Mouse (Mus musculus): Measurements from ENCODE around the gene Baiap3. TPM values are rescaled to one million over a fixed set of nuclear protein-coding genes. Genes with fewer than 3 reads are reported as not detected.
"Not testable (repeated sequence)": the region's sequence is repeated elsewhere in the genome, so short reads cannot be mapped to it uniquely, and the experiment has no call there.

Baiap3 gene
- polyA plus RNA-seq, 2 experiments: 0.89 to 1.9 TPM

GRCm38 (mm10) chr17:25222951-25223601 is 33.1 kb downstream of the Baiap3 start:
- ATAC-seq (ENCODE audit: low FRiP score, low read depth) (no peak), DNase-seq (ENCODE audit: low spot score) (no peak)
- H3K4me3 ChIP-seq (replicated peaks; ENCODE audit: low read length): no peak overlapping the region
- peaks cover 9% of the 10 kb centered on the region; the same call in 1 of the 2 replicates for H3K4me1 ChIP-seq (ENCODE audit: control insufficient read depth, insufficient read depth, low read length)
- H3K4me2 ChIP-seq (replicated peaks; ENCODE audit: low read depth, low read length, severe bottlenecking): peak overlapping the region; percentile 74; the same call in 1 of the 2 replicates
- H3K27ac ChIP-seq (replicated peaks; ENCODE audit: low read depth, low read length): no peak overlapping the region
- no peak for TF ChIP-seq POLR2A (IDR thresholded peaks at IDR 0.05; ENCODE audit: borderline replicate concordance, extremely low read depth, insufficient read depth, insufficient read length)
- H3K9ac ChIP-seq (ENCODE audit: low read depth, low read length, severe bottlenecking): no peak overlapping the region
- WGBS: 47% methylated on average over 6 of the region's 6 CpGs
- H3K36me3 ChIP-seq (ENCODE audit: control insufficient read depth, insufficient read depth, low read length): peaks cover 38% of the 10 kb centered on the region
- no peaks in the 10 kb centered on the region for H3K9me3 ChIP-seq (ENCODE audit: control insufficient read depth, low read length)
- H3K27me3 ChIP-seq (ENCODE audit: control insufficient read depth, insufficient read depth, low read length): no peaks in the 10 kb centered on the region

- H3K9ac ChIP-seq (ENCODE audit: low read depth, low read length, severe bottlenecking); H3K9me3 ChIP-seq (ENCODE audit: control insufficient read depth, low read length); H3K27me3 ChIP-seq (ENCODE audit: control insufficient read depth, insufficient read depth, low read length); H3K4me1 ChIP-seq (ENCODE audit: control insufficient read depth, insufficient read depth, low read length); DNase-seq (ENCODE audit: low spot score); H3K27ac ChIP-seq (replicated peaks; ENCODE audit: low read depth, low read length): not testable (repeated sequence)
- WGBS: 13% methylated on average over 14 of the region's 28 CpGs
- peak overlapping the region; percentile 39; the same call in 1 of the 2 replicates for H3K4me3 ChIP-seq (replicated peaks; ENCODE audit: low read length)
- peaks cover 38% of the 10 kb centered on the region for H3K36me3 ChIP-seq (ENCODE audit: control insufficient read depth, insufficient read depth, low read length)
- H3K4me2 ChIP-seq (replicated peaks; ENCODE audit: low read depth, low read length, severe bottlenecking): peak overlapping the region; percentile 74
- ATAC-seq (ENCODE audit: low FRiP score, low read depth): peak; percentile 79
Measured at GRCm38 (mm10) chr17:25222504-25222940, 33.6 kb downstream of the Baiap3 start.

DNA sequence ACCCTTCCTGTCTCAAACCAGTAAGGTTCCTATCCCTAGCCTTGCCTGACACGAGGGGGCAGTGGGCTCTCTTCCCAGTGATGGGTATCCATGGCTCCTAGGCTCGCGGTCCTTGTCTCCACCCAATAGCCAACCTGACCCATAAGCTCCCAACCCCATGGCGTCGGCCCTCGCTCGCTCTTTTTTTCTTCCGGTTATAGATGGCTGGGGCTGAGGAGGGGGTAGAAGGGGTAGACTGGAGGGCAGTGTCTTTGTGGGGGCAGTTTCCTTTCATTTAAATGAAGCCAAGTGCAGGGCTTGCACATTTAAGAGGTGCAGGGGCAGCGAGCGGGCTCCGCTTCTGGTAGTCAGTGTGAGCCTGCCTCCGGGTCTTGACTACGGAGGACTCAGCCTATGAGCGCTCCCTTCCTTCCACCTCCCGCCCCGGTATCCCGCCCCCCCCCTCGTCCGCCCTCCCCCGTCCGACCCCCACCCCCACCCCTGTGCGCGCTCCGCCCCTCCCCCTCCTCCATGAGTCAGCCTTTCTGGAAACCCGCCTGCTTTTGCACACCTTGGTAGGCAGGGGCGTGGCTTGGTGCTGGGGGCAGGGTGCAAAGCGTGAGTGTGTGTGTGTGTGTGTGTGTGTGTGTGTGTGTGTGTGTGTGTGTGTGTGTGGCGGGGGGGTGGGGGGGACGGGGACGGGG is 34.2 kb downstream of the Baiap3 start:
- WGBS: 2% methylated on average over 15 of the region's 30 CpGs
- ATAC-seq (ENCODE audit: low FRiP score, low read depth): peak; percentile 83
- H3K27me3 ChIP-seq (ENCODE audit: control insufficient read depth, insufficient read depth, low read length): no peaks in the 10 kb centered on the region
- H3K9me3 ChIP-seq (ENCODE audit: control insufficient read depth, low read length): no peaks in the 10 kb centered on the region
- peak overlapping the region; percentile 46 for H3K9ac ChIP-seq (ENCODE audit: low read depth, low read length, severe bottlenecking)
- peak overlapping the region; percentile 74 for H3K4me2 ChIP-seq (replicated peaks; ENCODE audit: low read depth, low read length, severe bottlenecking)
- H3K36me3 ChIP-seq (ENCODE audit: control insufficient read depth, insufficient read depth, low read length): peaks cover 36% of the 10 kb centered on the region
- H3K27ac ChIP-seq (replicated peaks; ENCODE audit: low read depth, low read length): no peak overlapping the region
- peak; percentile 35 for DNase-seq (ENCODE audit: low spot score)
- peaks cover 9% of the 10 kb centered on the region; the same call in 1 of the 2 replicates for H3K4me1 ChIP-seq (ENCODE audit: control insufficient read depth, insufficient read depth, low read length)
- TF ChIP-seq POLR2A (IDR thresholded peaks at IDR 0.05; ENCODE audit: borderline replicate concordance, extremely low read depth, insufficient read depth, insufficient read length): no peak
- peak overlapping the region; percentile 39 for H3K4me3 ChIP-seq (replicated peaks; ENCODE audit: low read length)

DNA sequence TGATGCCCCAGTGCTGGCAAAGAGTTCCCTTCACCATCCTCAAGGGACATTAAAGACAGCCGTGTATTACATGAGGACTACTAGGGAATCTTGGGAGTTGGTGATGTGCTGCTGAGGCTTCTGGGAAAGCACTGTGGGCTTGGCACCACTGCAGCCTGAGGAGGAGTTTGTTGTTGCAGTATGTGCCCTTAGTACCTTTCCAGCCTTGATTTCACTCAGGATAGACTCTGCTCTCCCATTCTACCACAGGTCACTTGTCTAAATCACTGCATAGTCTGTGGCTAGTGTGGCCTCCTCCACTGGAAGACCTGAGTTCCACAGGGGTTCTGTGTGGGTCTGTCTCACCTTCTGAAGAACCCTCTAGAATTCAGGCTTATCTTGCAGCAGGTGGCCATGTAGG is 35.4 kb downstream of the Baiap3 start:
- H3K4me1 ChIP-seq (ENCODE audit: control insufficient read depth, insufficient read depth, low read length): peaks cover 9% of the 10 kb centered on the region; the same call in 1 of the 2 replicates

DNA sequence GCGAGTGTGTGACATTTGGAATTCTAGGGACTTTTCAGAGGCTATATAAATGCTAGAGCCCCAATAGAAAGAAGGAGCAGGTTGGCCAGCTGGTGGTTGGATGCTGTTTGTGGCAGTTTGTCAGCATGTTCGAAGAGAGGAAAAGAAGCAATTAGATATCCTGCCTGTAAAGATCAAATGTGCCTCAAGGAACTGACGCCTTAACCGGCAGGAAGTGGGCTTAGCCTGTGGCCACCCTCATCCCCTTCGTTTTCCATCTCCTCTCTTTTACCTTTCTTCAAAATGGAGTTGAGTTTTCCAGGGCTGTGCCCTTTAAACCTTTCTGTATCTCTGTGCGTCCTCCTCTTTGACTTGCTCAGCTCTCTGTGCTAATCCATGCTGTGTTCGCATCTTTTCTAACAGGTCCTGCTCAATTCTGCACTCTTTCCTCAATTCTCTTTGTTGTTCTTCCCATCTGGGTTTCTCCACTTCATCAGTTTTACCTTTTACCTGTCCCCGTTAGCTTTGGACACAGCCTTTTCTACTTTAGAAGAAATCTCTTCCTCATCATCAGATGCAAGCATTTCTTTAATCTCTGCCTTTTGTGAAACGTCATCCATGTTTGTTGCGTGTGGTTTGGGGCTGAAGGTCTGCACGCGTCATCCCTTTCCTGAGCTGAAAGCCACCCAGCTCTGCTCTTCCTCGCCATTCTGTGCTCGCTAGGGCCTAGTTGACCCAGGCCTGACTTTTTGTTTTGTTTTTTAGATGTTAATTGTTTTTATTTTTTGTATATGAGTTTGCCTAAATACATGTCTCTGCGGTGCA is 36.5 kb downstream of the Baiap3 start:
- no peak overlapping the region for H3K4me2 ChIP-seq (replicated peaks; ENCODE audit: low read depth, low read length, severe bottlenecking)
- H3K36me3 ChIP-seq (ENCODE audit: control insufficient read depth, insufficient read depth, low read length): peaks cover 47% of the 10 kb centered on the region
- ATAC-seq (ENCODE audit: low FRiP score, low read depth): no peak
- DNase-seq (ENCODE audit: low spot score): no peak
- no peaks in the 10 kb centered on the region for H3K27me3 ChIP-seq (ENCODE audit: control insufficient read depth, insufficient read depth, low read length)
- H3K4me1 ChIP-seq (ENCODE audit: control insufficient read depth, insufficient read depth, low read length): peaks cover 9% of the 10 kb centered on the region; the same call in 1 of the 2 replicates
- no peak overlapping the region for H3K27ac ChIP-seq (replicated peaks; ENCODE audit: low read depth, low read length)
- H3K9me3 ChIP-seq (ENCODE audit: control insufficient read depth, low read length): no peaks in the 10 kb centered on the region
- no peak overlapping the region for H3K9ac ChIP-seq (ENCODE audit: low read depth, low read length, severe bottlenecking)
- 88% methylated on average over 15 of the region's 15 CpGs for WGBS
- TF ChIP-seq POLR2A (IDR thresholded peaks at IDR 0.05; ENCODE audit: borderline replicate concordance, extremely low read depth, insufficient read depth, insufficient read length): no peak
- no peak overlapping the region for H3K4me3 ChIP-seq (replicated peaks; ENCODE audit: low read length)

More for the DNA sequence above, 35.4 kb downstream of the Baiap3 start:
- H3K27me3 ChIP-seq (ENCODE audit: control insufficient read depth, insufficient read depth, low read length): no peaks in the 10 kb centered on the region
- no peaks in the 10 kb centered on the region for H3K9me3 ChIP-seq (ENCODE audit: control insufficient read depth, low read length)
- H3K36me3 ChIP-seq (ENCODE audit: control insufficient read depth, insufficient read depth, low read length): peaks cover 39% of the 10 kb centered on the region
- DNase-seq (ENCODE audit: low spot score) (no peak), ATAC-seq (ENCODE audit: low FRiP score, low read depth) (no peak)
- WGBS: 74% methylated on average over 1 of the region's 1 CpGs
- no peak overlapping the region for H3K4me3 ChIP-seq (replicated peaks; ENCODE audit: low read length)
- no peak overlapping the region for H3K9ac ChIP-seq (ENCODE audit: low read depth, low read length, severe bottlenecking)
- no peak overlapping the region for H3K4me2 ChIP-seq (replicated peaks; ENCODE audit: low read depth, low read length, severe bottlenecking)
- TF ChIP-seq POLR2A (IDR thresholded peaks at IDR 0.05; ENCODE audit: borderline replicate concordance, extremely low read depth, insufficient read depth, insufficient read length): no peak
- H3K27ac ChIP-seq (replicated peaks; ENCODE audit: low read depth, low read length): no peak overlapping the region

Data from limb, embryonic 14.5 days (tissue).